Mouse (Mus musculus): ENCODE data around the gene Ccnc.

Gene Ccnc

GRCm38 (mm10) chr4:21801620-21802019 lies 74.1 kb downstream of the Ccnc start:
- DNase-seq (ENCODE audit: low spot score in 2 of 2) = no peak

- DNase-seq (ENCODE audit: low spot score in 2 of 2) = no peak
Measured at GRCm38 (mm10) chr4:21807204-21807603, 79.7 kb downstream of the Ccnc start.
